Mouse (Mus musculus): ENCODE results near the gene Cfap61. TPM values are rescaled to one million over a fixed set of nuclear protein-coding genes. Genes with fewer than 3 reads are reported as not detected.
A peak's percentile ranks its signal among the peaks of the same experiment; 100 is the strongest.

Gene Cfap61
- total RNA-seq, 1 experiment from 2014 or later, result 39.6 TPM

DNA sequence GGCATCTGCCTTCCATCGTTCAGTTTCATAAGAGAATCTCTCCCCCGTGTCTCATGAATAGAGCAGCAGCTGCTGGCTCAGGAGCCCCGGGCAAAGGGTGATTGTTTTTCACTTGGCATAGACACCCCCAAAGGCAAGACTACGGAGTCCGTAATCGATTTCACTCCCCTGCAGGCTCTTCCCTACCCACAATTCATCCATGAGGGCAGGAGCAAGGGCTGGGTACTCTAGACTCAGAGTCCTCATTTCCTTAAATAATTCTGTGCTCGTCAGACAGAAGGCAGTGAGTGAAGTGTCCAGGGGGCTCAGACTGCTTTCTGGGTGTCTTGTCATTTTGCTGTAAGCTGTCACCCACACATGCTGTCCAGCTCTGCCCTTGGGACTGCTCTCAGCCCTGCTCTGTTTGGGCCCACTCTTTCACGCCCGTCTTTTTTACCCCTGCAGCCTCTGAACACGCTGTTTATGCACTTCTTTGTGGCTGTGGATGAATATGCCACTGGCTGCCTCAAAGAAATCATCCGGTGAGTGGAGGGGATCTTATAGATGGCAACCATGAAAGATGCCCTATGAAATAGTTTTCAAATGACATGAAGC lies 15.0 kb downstream of the Cfap61 start:
- no peak for DNase-seq

DNA sequence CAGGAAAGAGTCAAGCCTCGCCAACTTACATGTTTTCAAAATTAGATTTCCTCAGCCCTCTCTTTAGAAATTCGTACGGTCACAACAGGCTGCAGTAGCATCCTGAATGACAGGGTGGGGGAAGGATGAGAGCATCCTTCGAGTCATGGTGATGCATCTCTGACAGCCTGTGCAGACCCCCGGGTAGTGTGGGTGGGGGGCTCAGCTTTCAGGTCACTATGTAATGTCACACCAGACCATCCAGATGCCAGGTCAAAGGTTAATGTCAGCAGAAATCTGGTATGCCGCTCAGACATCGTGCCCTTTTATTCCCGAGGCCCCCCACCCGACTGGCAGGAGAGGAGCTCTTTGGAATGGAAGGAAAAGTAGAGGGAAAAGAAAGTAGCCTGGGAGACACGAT lies 15.7 kb downstream of the Cfap61 start:
- no peak for DNase-seq

- DNase-seq, result no peak
Measured at GRCm38 (mm10) chr2:145952726-145953125, 18.1 kb downstream of the Cfap61 start.

GRCm38 (mm10) chr2:145955844-145956243 lies 21.3 kb downstream of the Cfap61 start:
- no peak for DNase-seq

DNA sequence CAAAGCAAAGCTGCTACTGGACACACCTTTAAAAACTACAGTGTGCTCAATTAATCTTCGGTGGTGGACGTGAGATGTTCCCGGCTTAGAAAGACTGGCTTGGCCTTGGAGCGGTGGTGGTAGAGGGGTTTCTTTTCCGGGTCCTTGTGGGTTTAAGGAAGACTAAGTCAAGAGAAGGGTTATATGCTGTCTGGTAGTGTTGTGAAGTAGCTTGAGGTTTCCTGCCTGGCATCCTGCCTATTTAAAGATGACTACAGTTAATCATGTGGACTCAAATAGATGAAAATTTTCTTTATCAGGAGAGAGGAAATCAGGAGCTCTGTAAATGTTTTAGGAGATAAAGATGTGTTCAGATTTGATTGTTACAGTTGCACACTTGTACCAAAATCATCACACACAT lies 21.7 kb downstream of the Cfap61 start:
- DNase-seq, result no peak

DNA sequence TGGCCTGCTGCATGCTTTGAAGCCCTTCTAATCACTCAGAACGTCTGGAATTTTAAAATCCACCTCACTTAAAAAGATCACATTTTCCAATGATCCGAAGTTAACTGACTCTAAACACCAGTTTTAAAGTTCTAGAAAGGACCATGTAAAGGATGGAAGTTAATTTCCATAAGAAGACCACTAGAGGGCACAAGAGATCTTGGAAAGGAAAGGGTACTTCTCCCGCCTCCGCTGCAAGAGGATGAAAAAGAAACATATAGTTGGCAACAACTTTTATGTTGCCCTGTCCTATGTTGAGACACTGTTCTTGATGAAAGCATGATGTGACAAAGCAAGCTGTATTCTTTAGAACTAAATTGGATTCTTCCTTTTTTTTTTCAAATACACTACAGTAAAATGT lies 22.9 kb downstream of the Cfap61 start:
- DNase-seq, result peak; percentile 17

GRCm38 (mm10) chr2:145958097-145958496 lies 23.5 kb downstream of the Cfap61 start:
- DNase-seq, result no peak

GRCm38 (mm10) chr2:145958551-145958950 lies 24.0 kb downstream of the Cfap61 start:
- DNase-seq, result no peak

GRCm38 (mm10) chr2:145961861-145962260 lies 27.3 kb downstream of the Cfap61 start:
- DNase-seq, result no peak

DNA sequence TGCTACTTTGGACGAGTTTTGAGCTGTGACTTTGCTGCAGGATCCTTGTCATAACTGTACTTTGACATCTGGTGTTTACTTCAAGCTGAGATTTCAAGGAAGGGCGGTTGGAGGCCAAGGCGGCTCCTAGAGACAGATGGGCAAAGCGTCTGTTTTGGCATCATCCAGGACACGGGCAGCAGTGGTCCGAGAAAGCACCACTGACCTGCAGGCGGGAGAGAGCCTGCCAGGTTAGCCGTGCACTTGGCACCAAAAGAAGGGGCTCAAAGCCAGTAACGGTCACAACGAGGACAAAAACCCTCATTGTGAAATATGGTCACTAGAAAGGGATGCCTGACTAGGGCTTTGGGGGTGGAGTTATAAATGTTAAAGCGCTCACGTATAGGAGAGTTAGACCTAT lies 36.2 kb downstream of the Cfap61 start:
- DNase-seq, result no peak

DNA sequence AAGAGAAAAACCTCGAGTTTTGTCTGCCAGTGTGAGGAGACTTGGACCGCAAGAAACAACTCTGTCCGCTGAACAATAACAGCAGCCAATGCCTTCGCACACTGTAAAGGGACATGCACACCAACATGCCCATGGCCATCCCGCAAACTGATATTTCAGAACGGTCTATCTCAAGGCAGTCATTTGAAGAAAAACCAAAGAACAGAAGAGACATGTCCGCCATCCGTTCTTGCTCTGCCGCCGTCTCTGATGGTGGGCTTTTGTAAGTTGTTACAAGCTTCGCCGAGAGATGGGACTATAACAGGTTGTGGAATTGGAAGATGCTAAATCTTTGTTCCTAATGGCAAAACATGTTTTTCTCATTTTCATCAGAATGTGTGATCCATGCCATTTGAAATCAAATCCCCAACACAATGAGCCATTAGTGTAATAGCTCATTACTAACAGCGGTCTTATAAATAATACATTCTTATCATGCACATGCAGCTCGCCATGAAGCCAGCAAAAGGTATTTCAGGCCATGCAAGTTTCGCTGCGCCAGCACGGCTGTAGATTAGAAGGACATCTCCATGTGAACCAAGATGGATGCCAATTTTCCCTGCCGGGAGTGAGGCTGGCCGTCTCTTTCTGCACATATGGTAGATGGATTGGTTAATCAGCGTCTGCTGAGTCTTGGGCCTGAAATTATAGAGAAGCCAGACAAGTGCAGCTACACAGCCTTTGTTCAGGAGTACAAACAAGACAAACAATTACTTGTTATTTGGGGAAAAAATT lies 36.8 kb downstream of the Cfap61 start:
- DNase-seq, result no peak

- no peak for DNase-seq
Measured at GRCm38 (mm10) chr2:145972571-145972970, 38.0 kb downstream of the Cfap61 start.

GRCm38 (mm10) chr2:145979616-145980015 lies 45.0 kb downstream of the Cfap61 start:
- no peak for DNase-seq

GRCm38 (mm10) chr2:145980881-145981280 lies 46.3 kb downstream of the Cfap61 start:
- DNase-seq, result no peak

GRCm38 (mm10) chr2:145981699-145982112 lies 47.1 kb downstream of the Cfap61 start:
- DNase-seq, result no peak

GRCm38 (mm10) chr2:145982317-145983045 lies 47.9 kb downstream of the Cfap61 start:
- DNase-seq, result no peak

DNA sequence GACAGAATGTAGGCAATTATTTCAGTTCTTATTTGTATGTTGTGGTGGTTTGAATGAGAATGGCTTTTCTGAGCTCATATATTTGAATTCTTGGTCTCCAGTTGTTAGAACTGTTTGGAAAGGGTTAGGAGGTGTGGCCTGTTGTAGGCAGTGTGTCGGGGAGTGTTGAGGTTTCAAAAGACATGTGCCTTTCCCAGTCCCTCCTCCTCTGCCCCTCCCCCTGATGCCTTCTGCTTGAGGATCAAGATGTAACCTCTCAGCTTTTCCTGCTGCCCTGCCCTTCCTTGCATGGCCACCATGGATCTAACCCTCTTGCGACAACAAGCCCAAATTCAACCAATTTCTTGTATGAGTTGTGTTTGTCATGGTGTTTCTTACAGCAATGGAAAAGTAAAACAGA lies 53.2 kb downstream of the Cfap61 start:
- DNase-seq, result no peak

- DNase-seq, result no peak
Measured at GRCm38 (mm10) chr2:145990446-145990845, 55.9 kb downstream of the Cfap61 start.

GRCm38 (mm10) chr2:145996472-145996871 lies 61.9 kb downstream of the Cfap61 start:
- DNase-seq, result no peak

- DNase-seq, result peak; percentile 32
Measured at GRCm38 (mm10) chr2:145997956-145998525, 63.5 kb downstream of the Cfap61 start.

- DNase-seq, result no peak
Measured at GRCm38 (mm10) chr2:146008801-146009200, 74.2 kb downstream of the Cfap61 start.

- DNase-seq, result peak; percentile 25
Measured at GRCm38 (mm10) chr2:146009596-146010349, 75.2 kb downstream of the Cfap61 start.

Data from adrenal gland, postnatal 14 days (tissue).